Mouse (Mus musculus): Measurements from ENCODE around the gene Dusp2. TPM values are rescaled to one million over a fixed set of nuclear protein-coding genes. Genes with fewer than 3 reads are reported as not detected.

The Dusp2 gene
- polyA plus RNA-seq, 1 experiment from 2014 or later = 17.1 TPM

DNA sequence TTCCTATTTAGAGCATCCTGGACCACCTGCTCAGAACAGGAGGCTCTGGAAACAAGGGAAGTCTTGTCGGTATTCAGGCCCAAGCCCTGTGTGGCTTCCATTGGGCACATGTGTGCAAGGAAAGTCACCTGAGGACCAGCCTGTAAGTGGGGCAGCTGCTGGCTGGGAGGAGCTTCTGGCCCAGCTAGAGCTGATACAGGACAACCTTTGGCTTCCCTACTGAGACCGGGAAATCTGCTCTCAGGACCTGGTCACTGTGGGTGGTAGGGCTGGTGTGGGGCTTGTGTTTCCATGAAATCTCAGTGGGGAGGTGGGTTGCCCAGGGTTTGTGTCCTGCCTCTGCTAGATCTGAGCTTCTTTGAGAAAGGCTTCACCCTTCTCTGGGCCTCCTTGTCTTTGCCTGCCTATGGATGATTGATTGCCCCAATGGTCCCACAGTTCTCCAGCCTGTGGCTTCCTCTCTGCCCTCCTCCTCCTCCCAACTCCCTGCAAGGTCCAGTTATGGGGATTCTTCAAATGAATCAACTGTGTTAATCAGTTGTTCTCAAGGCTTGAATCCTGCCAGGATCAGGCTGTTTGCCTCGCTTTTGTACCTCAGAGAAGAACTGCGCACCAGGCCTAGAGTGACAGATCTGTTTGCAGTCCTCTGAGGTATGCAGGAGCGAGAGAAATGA, 33.9 kb downstream of the Dusp2 start:
- no peaks in the 10 kb centered on the region for H3K36me3 ChIP-seq (ENCODE audit: control insufficient read depth, insufficient read depth, low read length)

DNA sequence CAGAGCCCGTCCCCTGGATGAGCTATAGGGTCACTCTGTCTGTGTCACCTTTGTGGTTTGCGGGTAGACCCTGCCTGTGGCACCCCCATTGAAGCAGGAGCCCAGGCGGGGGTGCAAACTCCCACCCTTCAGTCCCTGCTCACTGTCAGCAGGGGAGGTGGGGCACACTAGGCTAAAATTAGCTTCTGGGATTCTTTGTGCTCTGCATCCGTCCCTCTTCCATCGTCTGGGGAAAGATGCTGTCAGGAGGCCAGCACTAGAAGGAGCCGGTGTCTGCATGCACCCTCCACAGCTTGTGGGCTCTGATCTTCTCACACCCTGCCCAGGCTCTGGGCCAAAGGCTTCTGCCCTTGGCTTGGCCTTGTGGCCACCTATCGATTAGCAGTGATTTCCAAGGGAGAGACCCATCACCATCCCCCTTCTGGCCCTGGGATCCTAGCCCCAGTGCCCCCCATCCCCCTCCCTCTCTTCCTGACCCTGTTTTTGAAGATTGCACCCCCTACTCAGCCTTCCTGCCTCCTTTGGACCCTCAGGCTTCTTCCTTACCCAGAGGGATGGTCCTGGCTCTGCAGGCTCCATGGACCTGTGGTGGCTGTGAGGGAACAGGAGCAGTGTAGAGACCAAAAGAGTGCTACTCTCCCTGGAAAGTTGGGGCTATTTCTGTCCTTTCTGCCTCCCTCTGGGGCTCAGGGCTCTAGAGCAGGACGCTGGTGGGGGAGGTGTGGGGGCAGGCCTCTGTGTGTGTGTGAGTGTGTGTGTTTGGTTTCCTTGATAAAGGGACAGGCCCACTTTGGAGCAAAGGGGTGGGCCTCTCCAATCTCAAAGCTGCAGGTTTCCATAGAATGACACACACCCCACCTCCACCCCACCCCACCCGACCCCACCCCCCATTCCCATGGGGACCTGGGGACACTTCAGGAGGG, 34.9 kb downstream of the Dusp2 start:
- WGBS = 55% methylated on average over 9 of the region's 9 CpGs

More for the DNA sequence above, 33.9 kb downstream of the Dusp2 start:
- H3K27me3 ChIP-seq (replicated peaks; ENCODE audit: control insufficient read depth, insufficient read depth, low read length) = peaks cover 15% of the 10 kb centered on the region
- H3K4me3 ChIP-seq (ENCODE audit: low read length) = no peak overlapping the region
- H3K4me1 ChIP-seq (ENCODE audit: control insufficient read depth, insufficient read depth, low read depth, low read length) = no peaks in the 10 kb centered on the region
- H3K9ac ChIP-seq (ENCODE audit: low read depth, low read length) = no peak overlapping the region
- H3K4me2 ChIP-seq (ENCODE audit: low read length) = no peak overlapping the region
- no peaks in the 10 kb centered on the region for H3K9me3 ChIP-seq (ENCODE audit: control insufficient read depth, low read length)
- ATAC-seq = no peak
- WGBS = 65% methylated on average over 5 of the region's 5 CpGs
- H3K27ac ChIP-seq (ENCODE audit: low read depth, low read length) = no peak overlapping the region

DNA sequence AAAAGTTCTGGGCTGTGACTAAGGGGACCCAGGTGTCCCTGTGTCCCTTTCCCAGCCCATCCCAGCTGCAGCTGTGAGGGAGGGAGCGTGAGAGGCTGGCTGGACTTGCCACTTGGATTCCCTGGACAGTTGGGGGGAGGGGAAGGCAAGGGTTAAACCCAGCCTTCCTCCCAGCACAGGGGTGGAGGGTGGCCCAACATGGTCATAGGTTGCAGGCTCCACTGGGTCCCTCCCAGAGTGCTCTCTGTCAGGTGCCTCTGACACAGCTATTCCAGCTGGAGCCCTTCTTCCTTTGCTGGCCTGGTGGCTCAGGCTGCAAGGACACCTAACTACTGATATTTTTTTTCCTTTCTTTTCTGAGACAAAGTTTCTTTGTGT, 35.5 kb downstream of the Dusp2 start:
- Histone ChIP-seq H3K9ac (ENCODE audit: low read depth, low read length) (no peak overlapping the region), H3K27me3 (replicated peaks; ENCODE audit: control insufficient read depth, insufficient read depth, low read length) (peaks cover 3% of the 10 kb centered on the region), H3K36me3 (ENCODE audit: control insufficient read depth, insufficient read depth, low read length) (no peaks in the 10 kb centered on the region), H3K4me3 (ENCODE audit: low read length) (no peak overlapping the region), H3K4me1 (ENCODE audit: control insufficient read depth, insufficient read depth, low read depth, low read length) (no peaks in the 10 kb centered on the region), H3K27ac (ENCODE audit: low read depth, low read length) (no peak overlapping the region), H3K9me3 (ENCODE audit: control insufficient read depth, low read length) (no peaks in the 10 kb centered on the region), H3K4me2 (ENCODE audit: low read length) (no peak overlapping the region)
- ATAC-seq = no peak
- WGBS = 89% methylated on average over 1 of the region's 1 CpGs

More for the DNA sequence above, 34.9 kb downstream of the Dusp2 start:
- H3K36me3 ChIP-seq (ENCODE audit: control insufficient read depth, insufficient read depth, low read length) = no peaks in the 10 kb centered on the region
- no peak for ATAC-seq
- H3K4me2 ChIP-seq (ENCODE audit: low read length) = no peak overlapping the region
- no peak overlapping the region for H3K27ac ChIP-seq (ENCODE audit: low read depth, low read length)
- H3K9ac ChIP-seq (ENCODE audit: low read depth, low read length) = no peak overlapping the region
- H3K4me1 ChIP-seq (ENCODE audit: control insufficient read depth, insufficient read depth, low read depth, low read length) = no peaks in the 10 kb centered on the region
- no peak overlapping the region for H3K4me3 ChIP-seq (ENCODE audit: low read length)
- no peaks in the 10 kb centered on the region for H3K9me3 ChIP-seq (ENCODE audit: control insufficient read depth, low read length)
- peaks cover 7% of the 10 kb centered on the region for H3K27me3 ChIP-seq (replicated peaks; ENCODE audit: control insufficient read depth, insufficient read depth, low read length)

DNA sequence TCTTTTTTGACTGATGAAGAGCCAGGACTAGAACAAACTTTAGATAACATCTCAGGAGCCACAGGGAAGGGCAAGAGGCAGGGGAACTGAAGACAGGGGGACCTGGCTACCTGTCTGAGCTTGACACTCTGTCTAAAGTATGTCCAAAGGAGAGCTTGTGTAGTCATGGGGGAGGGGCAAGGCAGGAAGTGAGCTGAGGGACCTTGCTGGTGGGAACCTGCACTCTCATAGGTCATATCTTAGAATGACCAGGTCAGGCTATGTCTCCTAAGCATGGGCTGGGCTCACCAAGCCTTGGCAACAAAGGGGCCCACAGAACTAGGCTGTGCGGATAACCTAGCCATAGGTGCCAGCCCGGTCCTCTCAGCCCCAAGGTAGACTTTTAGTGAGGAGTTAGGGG, 36.1 kb downstream of the Dusp2 start:
- H3K4me2 ChIP-seq (ENCODE audit: low read length) = no peak overlapping the region
- H3K36me3 ChIP-seq (ENCODE audit: control insufficient read depth, insufficient read depth, low read length) = no peaks in the 10 kb centered on the region
- no peaks in the 10 kb centered on the region for H3K4me1 ChIP-seq (ENCODE audit: control insufficient read depth, insufficient read depth, low read depth, low read length)
- H3K27me3 ChIP-seq (replicated peaks; ENCODE audit: control insufficient read depth, insufficient read depth, low read length) = no peaks in the 10 kb centered on the region
- no peak overlapping the region for H3K27ac ChIP-seq (ENCODE audit: low read depth, low read length)
- H3K9ac ChIP-seq (ENCODE audit: low read depth, low read length) = no peak overlapping the region
- H3K9me3 ChIP-seq (ENCODE audit: control insufficient read depth, low read length) = no peaks in the 10 kb centered on the region
- ATAC-seq = no peak
- WGBS = 84% methylated on average over 2 of the region's 2 CpGs
- no peak overlapping the region for H3K4me3 ChIP-seq (ENCODE audit: low read length)

DNA sequence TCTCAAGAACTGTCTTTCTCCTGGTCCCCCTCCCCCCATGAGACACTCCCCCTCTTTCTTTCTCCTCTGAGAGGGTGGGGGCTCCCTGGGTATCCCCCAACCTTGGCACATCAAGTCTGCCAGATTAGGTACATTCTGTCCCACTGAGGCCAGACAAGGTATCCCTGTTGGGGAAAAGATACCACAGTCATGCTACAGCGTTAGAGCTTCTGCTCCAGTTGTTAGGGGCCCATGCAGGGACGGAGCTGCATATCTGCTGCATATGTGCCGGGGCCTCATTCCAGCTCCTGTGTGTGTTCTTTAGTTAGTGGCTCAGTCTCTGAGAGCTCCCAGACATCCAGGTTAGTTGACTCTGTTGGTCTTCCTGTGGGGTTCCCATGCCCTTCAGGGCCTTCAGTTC, 38.2 kb downstream of the Dusp2 start:
- Histone ChIP-seq H3K27ac (ENCODE audit: low read depth, low read length) (no peak overlapping the region), H3K36me3 (ENCODE audit: control insufficient read depth, insufficient read depth, low read length) (no peaks in the 10 kb centered on the region), H3K9ac (ENCODE audit: low read depth, low read length) (no peak overlapping the region), H3K4me3 (ENCODE audit: low read length) (no peak overlapping the region), H3K9me3 (ENCODE audit: control insufficient read depth, low read length) (no peaks in the 10 kb centered on the region), H3K4me1 (ENCODE audit: control insufficient read depth, insufficient read depth, low read depth, low read length) (no peaks in the 10 kb centered on the region; the same call in none of the 2 replicates), H3K27me3 (replicated peaks; ENCODE audit: control insufficient read depth, insufficient read depth, low read length) (no peaks in the 10 kb centered on the region), H3K4me2 (ENCODE audit: low read length) (no peak overlapping the region)
- no peak for ATAC-seq
- 92% methylated on average over 3 of the region's 3 CpGs for WGBS

DNA sequence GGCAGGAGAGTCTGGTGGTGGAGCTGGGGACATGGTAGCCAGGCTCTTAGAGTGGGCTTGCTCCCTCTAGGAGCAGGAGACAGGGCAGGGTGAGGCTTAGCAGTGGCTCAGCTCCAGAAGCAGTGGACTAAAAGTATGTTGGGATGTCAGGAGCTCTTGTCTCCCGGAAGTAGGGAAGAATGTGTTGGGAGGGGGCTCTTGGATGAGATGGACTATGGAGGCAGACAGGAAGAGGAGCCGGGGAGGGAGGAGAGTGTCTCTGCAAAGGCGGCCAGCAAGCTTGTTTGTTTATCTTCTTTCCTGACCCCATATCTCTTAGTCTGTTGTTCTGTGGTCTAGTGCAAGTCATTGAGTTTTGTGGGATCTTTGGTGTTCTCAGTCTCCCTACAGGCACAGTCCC, 39.1 kb downstream of the Dusp2 start:
- 68% methylated on average over 3 of the region's 3 CpGs for WGBS
- no peaks in the 10 kb centered on the region for H3K9me3 ChIP-seq (ENCODE audit: control insufficient read depth, low read length)
- H3K36me3 ChIP-seq (ENCODE audit: control insufficient read depth, insufficient read depth, low read length) = no peaks in the 10 kb centered on the region
- no peaks in the 10 kb centered on the region; the same call in none of the 2 replicates for H3K4me1 ChIP-seq (ENCODE audit: control insufficient read depth, insufficient read depth, low read depth, low read length)
- H3K27ac ChIP-seq (ENCODE audit: low read depth, low read length) = no peak overlapping the region
- H3K27me3 ChIP-seq (replicated peaks; ENCODE audit: control insufficient read depth, insufficient read depth, low read length) = no peaks in the 10 kb centered on the region
- no peak overlapping the region for H3K4me3 ChIP-seq (ENCODE audit: low read length)
- H3K4me2 ChIP-seq (ENCODE audit: low read length) = no peak overlapping the region
- H3K9ac ChIP-seq (ENCODE audit: low read depth, low read length) = no peak overlapping the region
- ATAC-seq = no peak

DNA sequence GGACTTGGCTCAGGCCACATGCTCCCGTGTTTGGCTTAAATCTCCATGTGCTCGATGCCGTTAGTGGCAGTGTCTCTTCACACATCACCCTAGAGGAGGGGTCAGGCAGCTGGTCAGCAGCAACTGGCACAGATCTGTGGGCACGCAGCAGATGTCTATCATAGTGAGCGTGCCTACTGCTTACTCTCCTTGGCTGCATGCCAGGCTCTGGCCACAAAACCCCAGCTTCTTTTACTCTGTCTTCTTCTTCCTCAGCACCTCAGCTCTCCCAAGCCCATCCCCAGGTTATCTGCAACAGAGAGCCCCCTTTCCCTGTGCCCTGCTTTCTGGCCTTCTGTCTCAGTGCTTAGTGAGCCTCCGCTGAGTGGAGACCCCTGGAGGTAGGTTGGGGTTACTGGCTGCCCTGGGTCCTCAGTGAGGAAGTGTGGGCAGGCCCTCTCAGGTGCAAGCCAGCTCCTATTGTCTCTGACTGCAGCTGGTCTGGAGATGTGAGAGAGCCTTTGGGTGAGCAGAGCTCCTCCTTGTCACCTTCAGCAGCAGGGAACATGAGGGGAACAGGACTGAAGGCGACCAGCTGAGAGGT, 39.9 kb downstream of the Dusp2 start:
- Histone ChIP-seq H3K4me3 (ENCODE audit: low read length) (no peak overlapping the region), H3K27ac (ENCODE audit: low read depth, low read length) (no peak overlapping the region), H3K27me3 (replicated peaks; ENCODE audit: control insufficient read depth, insufficient read depth, low read length) (no peaks in the 10 kb centered on the region), H3K9me3 (ENCODE audit: control insufficient read depth, low read length) (no peaks in the 10 kb centered on the region), H3K36me3 (ENCODE audit: control insufficient read depth, insufficient read depth, low read length) (no peaks in the 10 kb centered on the region), H3K4me2 (ENCODE audit: low read length) (no peak overlapping the region), H3K9ac (ENCODE audit: low read depth, low read length) (no peak overlapping the region), H3K4me1 (ENCODE audit: control insufficient read depth, insufficient read depth, low read depth, low read length) (no peaks in the 10 kb centered on the region; the same call in none of the 2 replicates)
- 34% methylated on average over 7 of the region's 7 CpGs for WGBS
- no peak for ATAC-seq

DNA sequence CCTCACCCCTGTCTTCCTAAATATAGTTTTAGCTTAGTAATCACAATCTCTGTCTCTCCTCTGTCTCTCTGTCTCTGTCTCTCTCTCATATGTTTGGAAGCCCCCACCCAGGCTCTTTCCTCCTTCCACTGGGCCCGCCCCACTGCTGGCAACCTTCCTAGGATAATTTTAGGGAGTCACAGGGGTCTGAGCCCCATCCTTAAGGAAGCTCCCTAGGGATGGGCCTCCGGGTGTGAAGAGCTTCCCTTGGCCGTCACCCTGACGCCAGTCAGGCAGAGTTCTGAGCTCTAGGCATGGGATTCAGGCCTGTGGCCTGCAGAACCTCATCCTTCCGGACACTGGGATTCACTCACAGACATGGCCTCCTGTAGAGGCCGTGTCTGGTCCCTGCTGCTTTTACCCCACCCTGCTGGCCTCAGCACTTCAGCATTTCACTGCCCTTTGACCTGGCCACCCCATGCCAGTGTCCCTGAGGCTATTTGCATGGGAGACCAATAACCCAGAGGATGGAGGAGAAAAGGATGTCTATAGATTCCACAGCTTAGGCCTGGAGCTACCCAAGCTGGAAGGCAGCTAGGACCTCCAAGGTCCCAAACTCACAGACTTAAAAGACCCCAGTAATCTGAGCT, 40.6 kb downstream of the Dusp2 start:
- Histone ChIP-seq H3K27ac (ENCODE audit: low read depth, low read length) (no peak overlapping the region), H3K36me3 (ENCODE audit: control insufficient read depth, insufficient read depth, low read length) (no peaks in the 10 kb centered on the region), H3K4me1 (ENCODE audit: control insufficient read depth, insufficient read depth, low read depth, low read length) (no peaks in the 10 kb centered on the region; the same call in none of the 2 replicates), H3K4me2 (ENCODE audit: low read length) (no peak overlapping the region), H3K9ac (ENCODE audit: low read depth, low read length) (no peak overlapping the region), H3K27me3 (replicated peaks; ENCODE audit: control insufficient read depth, insufficient read depth, low read length) (no peaks in the 10 kb centered on the region), H3K9me3 (ENCODE audit: control insufficient read depth, low read length) (no peaks in the 10 kb centered on the region), H3K4me3 (ENCODE audit: low read length) (no peak overlapping the region)
- no peak for ATAC-seq
- WGBS = 77% methylated on average over 6 of the region's 6 CpGs

Measured in hindbrain, embryonic 16.5 days (tissue).